Mouse (Mus musculus): Measurements from ENCODE around the gene Ankmy1. TPM values are rescaled to one million over a fixed set of nuclear protein-coding genes. Genes with fewer than 3 reads are reported as not detected.

Ankmy1 gene
- polyA plus RNA-seq, 1 experiment, result 0.40 TPM

DNA sequence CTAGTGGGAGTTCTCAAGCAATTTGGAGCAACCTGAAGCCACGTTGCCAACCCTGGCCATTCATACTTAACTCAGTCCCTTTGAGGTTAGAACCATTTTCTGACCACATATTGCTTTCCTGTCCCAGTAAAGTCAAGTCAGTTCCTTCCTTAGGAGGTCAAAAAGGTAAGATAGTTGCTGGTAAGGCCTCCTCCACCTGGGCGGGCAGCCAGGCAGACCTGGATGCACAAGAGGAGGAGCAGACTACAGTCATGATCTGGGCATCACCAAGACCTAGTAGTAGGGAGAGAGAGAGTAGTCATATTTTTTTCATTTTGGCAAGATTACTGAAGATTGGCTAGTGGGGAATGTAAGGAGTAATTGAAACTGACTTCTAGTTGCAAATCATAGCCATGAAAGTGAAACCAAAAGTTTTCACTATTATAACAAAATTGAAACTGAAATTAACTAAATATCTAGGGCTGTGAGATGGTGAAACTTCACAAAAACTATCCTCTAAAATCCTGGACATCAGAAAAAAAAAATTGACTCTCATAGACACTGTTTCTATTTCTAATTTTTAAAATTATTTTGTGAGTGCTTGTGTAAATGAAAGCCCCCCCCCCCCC is 3.1 kb upstream of the Ankmy1 start:
- peaks cover 12% of the 10 kb centered on the region for H3K4me1 ChIP-seq (ENCODE audit: control insufficient read depth, insufficient read depth, insufficient read length, low read length)
- no peak overlapping the region for H3K27ac ChIP-seq (replicated peaks; ENCODE audit: low read depth, low read length)
- H3K4me3 ChIP-seq (ENCODE audit: insufficient read depth, low read depth, low read length), result no peak overlapping the region

DNA sequence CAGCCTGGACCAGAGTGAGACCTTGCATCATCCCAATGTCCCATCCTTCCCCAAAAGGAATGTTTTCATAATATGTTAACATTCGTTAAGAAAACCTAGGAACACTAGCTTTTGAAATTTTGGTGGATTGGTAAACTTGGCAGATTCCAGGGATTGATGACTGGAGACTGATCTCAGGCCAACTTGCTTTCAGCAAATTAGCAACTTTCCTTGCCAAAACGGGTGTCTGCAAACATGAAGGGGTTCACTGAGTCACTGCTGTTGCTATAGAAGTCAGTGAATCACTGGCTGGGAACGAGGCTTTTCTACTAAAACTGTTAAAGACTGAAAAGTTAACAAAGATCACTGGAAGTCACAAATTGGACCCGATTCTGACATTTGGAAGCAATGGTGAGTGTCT is 921 bp upstream of the Ankmy1 start:
- H3K4me3 ChIP-seq (ENCODE audit: insufficient read depth, low read depth, low read length), result no peak overlapping the region
- no peak overlapping the region for H3K27ac ChIP-seq (replicated peaks; ENCODE audit: low read depth, low read length)
- H3K4me1 ChIP-seq (ENCODE audit: control insufficient read depth, insufficient read depth, insufficient read length, low read length), result peaks cover 5% of the 10 kb centered on the region; the same call in 1 of the 2 replicates

DNA sequence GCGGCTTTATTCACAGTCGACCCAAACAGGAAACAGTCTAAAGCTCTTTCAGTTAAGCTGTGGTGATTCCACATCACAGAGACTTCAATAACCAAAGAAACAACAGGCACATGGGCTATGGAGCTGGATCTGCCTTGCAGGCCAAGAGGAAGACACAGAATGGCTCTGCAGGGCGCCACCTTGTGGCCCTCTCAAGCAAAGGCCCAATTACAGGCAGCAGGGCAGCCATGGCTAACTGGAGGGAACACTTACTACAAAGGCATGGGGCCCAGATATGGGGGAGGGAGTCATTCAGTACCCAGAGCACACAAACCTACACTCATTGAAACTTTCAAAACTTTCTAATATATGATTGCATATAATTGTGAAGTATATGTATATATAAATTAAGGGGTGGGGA is 7.6 kb downstream of the Ankmy1 start:
- H3K4me1 ChIP-seq (ENCODE audit: control insufficient read depth, insufficient read depth, insufficient read length, low read length), result no peaks in the 10 kb centered on the region
- H3K27ac ChIP-seq (replicated peaks; ENCODE audit: low read depth, low read length), result no peak overlapping the region
- H3K4me3 ChIP-seq (ENCODE audit: insufficient read depth, low read depth, low read length), result no peak overlapping the region

DNA sequence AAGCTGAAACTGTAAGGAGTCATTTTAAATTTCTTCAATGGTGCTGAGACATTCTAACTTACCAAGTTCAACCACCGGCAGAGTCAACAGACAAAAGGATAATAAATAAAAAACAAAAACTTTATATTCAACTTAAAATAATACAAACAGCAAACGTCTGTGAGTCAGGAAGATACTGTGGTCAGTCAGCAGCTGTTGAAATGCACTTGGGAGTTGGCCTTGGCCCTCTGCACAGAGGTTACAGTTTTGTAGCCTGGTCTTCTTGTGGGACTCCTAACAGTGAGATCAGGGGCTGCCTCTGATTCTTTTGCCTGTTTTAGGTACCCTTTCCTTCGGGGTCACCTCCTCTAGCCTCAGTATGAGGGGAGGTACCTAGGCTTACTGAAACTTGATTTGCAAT is 8.8 kb downstream of the Ankmy1 start:
- H3K4me3 ChIP-seq (ENCODE audit: insufficient read depth, low read depth, low read length), result no peak overlapping the region
- no peaks in the 10 kb centered on the region for H3K4me1 ChIP-seq (ENCODE audit: control insufficient read depth, insufficient read depth, insufficient read length, low read length)
- H3K27ac ChIP-seq (replicated peaks; ENCODE audit: low read depth, low read length), result no peak overlapping the region

DNA sequence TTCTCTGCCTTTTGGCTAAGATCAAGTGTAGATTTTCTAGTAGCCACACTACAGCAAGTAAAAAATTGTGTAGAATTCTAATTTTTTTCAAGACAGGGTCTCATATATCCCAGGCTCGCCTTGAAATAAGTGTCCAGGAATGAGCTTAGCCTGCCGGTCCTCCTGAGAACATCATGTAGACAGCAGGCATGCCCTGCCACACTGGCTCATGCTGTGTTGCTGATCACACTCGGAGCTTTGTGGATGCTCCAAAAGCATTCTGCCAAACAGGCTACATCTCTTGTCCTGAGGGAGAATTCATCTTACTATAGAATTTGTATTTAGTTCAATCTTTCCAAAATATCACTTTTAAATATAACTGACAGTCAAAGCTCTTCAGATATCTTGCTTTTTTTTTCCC is 9.9 kb downstream of the Ankmy1 start:
- Histone ChIP-seq H3K4me3 (ENCODE audit: insufficient read depth, low read depth, low read length) (no peak overlapping the region), H3K4me1 (ENCODE audit: control insufficient read depth, insufficient read depth, insufficient read length, low read length) (no peaks in the 10 kb centered on the region), H3K27ac (replicated peaks; ENCODE audit: low read depth, low read length) (no peak overlapping the region)

DNA sequence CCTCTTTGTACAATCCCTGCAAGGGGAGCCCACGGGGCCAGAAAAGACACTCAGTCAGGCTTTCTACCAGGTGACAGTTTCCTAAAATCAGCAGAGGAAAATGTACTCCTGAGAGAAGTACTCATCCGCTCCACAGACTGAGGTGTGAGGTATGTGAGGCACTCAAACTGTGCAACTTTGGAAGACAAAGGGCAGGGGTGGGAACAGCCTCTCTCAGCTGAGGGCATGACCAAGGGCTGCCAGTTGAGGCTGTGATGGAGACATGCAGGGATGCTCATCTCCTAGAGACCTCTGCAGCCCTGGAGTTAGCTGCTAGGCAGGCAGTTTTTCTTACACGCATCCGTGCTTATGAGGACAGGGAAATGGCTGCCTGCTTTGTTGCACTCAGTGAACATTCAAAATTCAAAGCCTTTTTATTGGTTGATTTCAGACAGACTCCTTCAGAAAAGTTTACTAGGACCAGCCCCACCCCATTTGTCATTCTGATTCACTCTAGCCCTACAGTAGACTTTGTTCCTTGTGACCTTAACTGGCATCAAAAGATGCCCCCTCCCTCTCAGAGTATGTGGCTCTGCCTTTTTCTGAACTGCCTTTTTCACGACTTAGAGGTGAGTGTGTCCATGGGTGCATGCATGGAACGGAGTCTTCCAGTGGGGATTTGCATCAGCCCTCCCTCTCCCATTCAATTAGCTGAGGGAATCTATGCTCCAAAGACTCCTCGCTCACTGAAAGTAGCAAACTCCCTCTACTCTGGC is 13.6 kb downstream of the Ankmy1 start:
- Histone ChIP-seq H3K4me3 (ENCODE audit: insufficient read depth, low read depth, low read length) (no peak overlapping the region), H3K4me1 (ENCODE audit: control insufficient read depth, insufficient read depth, insufficient read length, low read length) (no peaks in the 10 kb centered on the region), H3K27ac (replicated peaks; ENCODE audit: low read depth, low read length) (no peak overlapping the region)

DNA sequence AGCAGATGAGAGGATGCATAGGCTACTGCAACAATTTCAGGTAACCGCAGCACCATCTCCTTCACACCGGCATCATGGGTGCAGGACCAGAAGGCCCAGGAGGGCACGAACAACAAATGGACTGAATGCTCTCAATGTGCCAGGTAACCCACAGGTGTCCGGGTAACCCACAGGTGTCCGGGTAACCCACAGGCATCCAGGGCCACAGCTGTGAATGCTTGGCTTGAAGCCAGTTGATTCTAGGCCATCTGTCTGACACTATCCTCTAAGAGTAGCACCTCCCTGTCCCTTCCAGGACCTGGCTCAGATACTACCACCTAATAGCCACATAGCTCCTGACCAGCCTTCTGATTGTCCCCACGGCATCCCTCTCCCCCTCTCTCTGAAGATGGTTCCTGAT is 20.7 kb downstream of the Ankmy1 start:
- H3K27ac ChIP-seq (replicated peaks; ENCODE audit: low read depth, low read length), result no peak overlapping the region
- no peak overlapping the region for H3K4me3 ChIP-seq (ENCODE audit: insufficient read depth, low read depth, low read length)
- H3K4me1 ChIP-seq (ENCODE audit: control insufficient read depth, insufficient read depth, insufficient read length, low read length), result no peaks in the 10 kb centered on the region

DNA sequence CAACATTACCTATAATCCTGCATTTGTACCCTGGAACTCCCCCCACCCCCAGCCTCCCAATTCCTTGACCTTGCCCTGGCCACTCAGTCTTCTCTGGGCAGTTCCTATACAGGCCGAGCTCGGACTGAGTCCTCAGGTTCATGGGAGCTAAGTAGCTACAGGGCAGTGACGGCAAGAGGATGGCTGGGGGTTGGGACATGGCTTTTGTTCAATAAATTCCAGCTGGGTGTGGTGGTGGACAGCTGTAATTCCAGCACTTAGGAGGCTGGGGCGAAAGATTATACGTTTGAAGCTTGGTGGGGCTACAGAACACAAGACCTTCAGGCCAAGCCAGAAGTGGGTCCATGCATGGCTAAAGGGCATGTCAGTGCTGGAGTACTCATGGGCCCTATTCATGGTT is 22.6 kb downstream of the Ankmy1 start:
- H3K27ac ChIP-seq (replicated peaks; ENCODE audit: low read depth, low read length), result no peak overlapping the region
- H3K4me1 ChIP-seq (ENCODE audit: control insufficient read depth, insufficient read depth, insufficient read length, low read length), result no peaks in the 10 kb centered on the region
- H3K4me3 ChIP-seq (ENCODE audit: insufficient read depth, low read depth, low read length), result no peak overlapping the region

DNA sequence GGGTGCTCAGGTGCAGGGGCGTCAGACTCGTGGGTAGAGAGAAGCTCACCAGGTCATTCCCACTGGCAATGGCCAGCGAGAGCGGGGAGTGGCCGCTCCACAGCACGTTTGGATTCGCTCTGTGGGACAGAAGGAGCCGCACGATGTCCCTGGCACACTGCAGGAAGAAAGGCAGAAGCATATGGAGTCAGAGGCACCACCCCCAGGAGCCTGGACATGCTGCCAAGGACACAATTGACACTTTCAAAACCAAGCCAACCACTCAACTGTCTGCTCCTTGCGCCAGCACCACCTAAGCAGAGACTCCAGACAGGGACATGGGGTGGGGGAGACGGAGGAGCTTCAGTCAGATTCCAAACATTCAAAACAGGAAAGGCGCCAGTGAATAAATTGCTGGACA is 23.4 kb downstream of the Ankmy1 start:
- Histone ChIP-seq H3K4me3 (ENCODE audit: insufficient read depth, low read depth, low read length) (no peak overlapping the region), H3K4me1 (ENCODE audit: control insufficient read depth, insufficient read depth, insufficient read length, low read length) (no peaks in the 10 kb centered on the region), H3K27ac (replicated peaks; ENCODE audit: low read depth, low read length) (no peak overlapping the region)

DNA sequence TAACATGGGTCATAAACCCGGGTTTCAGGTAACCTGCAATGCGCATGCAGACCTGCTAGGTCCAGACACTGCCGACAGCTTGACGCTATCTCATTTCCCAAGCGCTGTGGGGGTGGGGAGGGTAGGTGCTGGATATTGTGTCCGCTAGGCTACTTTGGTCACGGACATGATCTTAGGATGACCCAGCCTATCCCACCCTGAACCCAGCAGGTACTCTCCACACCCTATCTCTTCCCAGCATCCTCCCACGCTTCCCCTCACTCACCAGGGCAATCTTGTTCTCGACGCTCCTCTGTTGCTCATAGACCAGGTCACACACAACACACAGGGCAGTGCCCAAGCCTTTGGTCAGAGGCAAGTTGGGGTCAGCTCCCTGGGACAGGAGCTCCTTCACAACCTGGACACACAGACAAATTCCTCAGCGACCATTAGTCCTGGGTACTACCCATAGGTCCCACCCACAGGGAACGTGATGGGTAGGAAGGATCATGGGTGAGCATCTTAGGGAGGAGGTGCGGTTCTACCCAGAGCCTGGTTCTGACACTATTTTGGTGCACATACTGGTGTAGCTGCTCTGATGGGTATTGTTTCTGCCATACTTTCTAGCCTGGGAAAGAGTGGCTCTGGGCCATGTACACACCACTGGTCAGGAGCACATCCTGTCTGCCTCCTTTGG is 24.5 kb downstream of the Ankmy1 start:
- Histone ChIP-seq H3K4me3 (ENCODE audit: insufficient read depth, low read depth, low read length) (no peak overlapping the region), H3K4me1 (ENCODE audit: control insufficient read depth, insufficient read depth, insufficient read length, low read length) (no peaks in the 10 kb centered on the region), H3K27ac (replicated peaks; ENCODE audit: low read depth, low read length) (no peak overlapping the region)

DNA sequence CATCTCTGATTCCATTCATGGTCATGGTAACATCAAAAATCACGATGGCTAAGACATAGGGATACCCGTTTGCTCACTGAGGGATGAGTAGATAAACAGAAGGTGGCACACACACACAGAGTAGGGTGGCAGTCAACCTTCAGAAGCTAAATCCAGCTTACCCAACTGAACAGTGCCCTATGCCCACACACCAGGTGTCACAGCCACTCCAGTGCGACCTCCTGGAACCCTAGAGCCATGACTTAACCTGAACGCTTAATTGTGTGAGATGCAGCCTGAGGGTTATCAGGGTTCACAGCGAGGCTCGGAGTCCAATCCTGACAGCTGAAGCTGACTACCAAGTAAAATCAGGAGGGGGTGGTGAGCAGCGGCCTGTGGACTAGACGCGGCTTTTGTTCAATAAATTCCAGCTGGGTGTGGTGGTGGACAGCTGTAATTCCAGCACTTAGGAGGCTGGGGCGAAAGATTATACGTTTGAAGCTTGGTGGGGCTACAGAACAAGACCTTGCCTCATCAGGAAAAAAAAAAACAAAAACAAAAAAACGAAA is 25.2 kb downstream of the Ankmy1 start:
- Histone ChIP-seq H3K4me3 (ENCODE audit: insufficient read depth, low read depth, low read length) (no peak overlapping the region), H3K4me1 (ENCODE audit: control insufficient read depth, insufficient read depth, insufficient read length, low read length) (no peaks in the 10 kb centered on the region), H3K27ac (replicated peaks; ENCODE audit: low read depth, low read length) (no peak overlapping the region)

DNA sequence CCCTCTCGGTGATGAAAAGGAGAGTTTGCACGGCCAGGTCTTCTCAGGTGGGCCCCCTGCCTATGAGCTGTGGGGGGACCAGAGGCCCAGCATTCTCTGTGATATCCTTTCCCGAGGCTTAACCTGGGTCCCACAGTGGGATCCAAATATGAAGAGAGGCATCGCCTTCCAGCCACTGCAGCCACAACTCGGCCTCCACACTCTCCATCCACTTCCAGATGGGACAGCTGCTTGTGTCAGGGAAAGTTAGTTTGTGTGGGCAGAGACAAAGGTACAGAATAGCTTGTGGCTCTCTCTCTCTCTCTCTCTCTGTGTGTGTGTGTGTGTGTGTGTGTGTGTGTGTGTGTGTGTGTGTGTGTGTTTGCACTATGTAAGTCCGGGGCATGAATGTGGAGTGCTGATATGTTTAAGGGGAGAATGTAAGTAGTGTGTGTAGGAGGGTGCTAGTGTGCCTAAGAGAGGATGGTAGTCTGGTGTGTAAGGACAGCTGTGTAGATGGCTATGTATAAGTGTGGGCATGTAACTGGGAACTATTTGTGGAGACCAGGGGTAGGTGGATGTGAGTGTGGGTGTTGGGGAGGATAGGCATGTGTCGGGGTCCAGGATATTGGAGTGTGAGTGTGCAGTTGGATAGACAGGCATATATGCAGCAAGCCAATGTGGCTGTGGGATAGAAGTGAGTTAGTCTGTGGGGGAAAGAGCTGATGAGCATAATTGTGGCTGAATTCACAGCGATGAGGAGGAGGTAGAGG is 27.2 kb downstream of the Ankmy1 start:
- H3K4me3 ChIP-seq (ENCODE audit: insufficient read depth, low read depth, low read length), result no peak overlapping the region
- no peaks in the 10 kb centered on the region for H3K4me1 ChIP-seq (ENCODE audit: control insufficient read depth, insufficient read depth, insufficient read length, low read length)
- no peak overlapping the region for H3K27ac ChIP-seq (replicated peaks; ENCODE audit: low read depth, low read length)

DNA sequence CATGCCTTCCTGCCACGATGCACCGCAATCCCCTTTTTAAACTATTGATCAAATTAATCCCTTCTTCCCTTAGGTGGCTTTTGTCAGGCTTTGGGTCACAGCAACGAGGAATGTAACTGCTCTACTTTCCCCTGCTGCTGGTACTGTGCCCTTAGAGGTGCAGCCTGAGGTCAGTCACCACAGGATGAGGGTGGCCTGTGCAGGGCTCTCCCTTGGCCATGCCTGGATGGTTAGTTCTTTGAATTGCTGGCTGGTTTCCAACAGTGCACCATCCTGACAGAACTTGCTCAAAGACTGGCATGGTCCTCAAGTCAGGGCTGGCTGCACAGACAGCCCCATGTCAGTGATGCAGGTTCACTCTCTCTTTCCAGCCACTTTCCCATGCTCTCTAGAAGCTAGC is 28.7 kb downstream of the Ankmy1 start:
- no peak overlapping the region for H3K27ac ChIP-seq (replicated peaks; ENCODE audit: low read depth, low read length)
- H3K4me3 ChIP-seq (ENCODE audit: insufficient read depth, low read depth, low read length), result no peak overlapping the region
- no peaks in the 10 kb centered on the region for H3K4me1 ChIP-seq (ENCODE audit: control insufficient read depth, insufficient read depth, insufficient read length, low read length)

DNA sequence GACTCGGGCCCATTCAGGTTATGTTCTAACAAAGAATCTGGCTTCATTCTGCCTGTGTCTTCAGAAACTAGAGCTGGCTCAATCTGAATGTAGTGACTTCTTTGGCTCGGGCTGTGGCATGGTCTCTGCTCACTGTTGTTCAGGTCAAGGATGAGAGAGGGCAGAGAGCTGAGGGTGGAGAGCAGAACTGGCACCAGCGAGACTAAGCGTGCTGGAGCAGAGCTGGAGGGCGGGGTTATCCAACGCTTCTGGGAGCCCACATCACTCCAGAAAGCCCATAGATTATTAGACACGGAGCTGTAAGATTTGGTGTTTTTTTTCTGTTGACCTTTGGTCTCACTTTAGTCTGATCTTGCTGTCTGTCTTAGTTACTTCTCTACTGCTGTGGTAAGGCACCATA is 30.0 kb downstream of the Ankmy1 start:
- H3K4me1 ChIP-seq (ENCODE audit: control insufficient read depth, insufficient read depth, insufficient read length, low read length), result no peaks in the 10 kb centered on the region
- no peak overlapping the region for H3K27ac ChIP-seq (replicated peaks; ENCODE audit: low read depth, low read length)
- H3K4me3 ChIP-seq (ENCODE audit: insufficient read depth, low read depth, low read length), result no peak overlapping the region

DNA sequence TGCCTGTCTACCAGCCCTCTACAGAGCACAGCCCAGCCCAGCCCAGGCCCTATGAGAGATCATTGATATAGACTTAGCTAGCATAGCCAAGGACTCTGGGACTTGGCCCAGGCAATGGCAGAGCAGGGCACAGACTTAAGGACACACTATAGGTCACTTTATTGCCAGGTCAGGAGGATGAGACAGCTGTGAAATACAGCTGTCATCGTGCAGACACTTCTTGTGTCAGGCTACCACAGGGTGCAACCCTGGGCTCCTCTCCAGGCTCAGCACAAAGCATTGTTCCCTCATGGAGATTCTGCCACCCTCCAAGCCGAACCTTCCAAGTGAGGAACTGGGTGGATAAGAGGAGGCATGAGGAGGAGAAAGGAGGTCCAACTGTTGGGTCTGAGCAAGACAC is 32.7 kb downstream of the Ankmy1 start:
- no peak overlapping the region for H3K27ac ChIP-seq (replicated peaks; ENCODE audit: low read depth, low read length)
- no peaks in the 10 kb centered on the region for H3K4me1 ChIP-seq (ENCODE audit: control insufficient read depth, insufficient read depth, insufficient read length, low read length)
- H3K4me3 ChIP-seq (ENCODE audit: insufficient read depth, low read depth, low read length), result no peak overlapping the region

All from brown adipose tissue, adult 24 weeks (tissue).